Mouse (Mus musculus): ENCODE measurements around the gene Dhps. TPM values are rescaled to one million over a fixed set of nuclear protein-coding genes. Genes with fewer than 3 reads are reported as not detected.
"Not testable (repeated sequence)": the region's sequence is repeated elsewhere in the genome, so short reads cannot be mapped to it uniquely, and the experiment has no call there.

Dhps gene
- polyA plus RNA-seq, 1 experiment, result 45.9 TPM

GRCm38 (mm10) chr8:85115501-85115900 lies 43.9 kb downstream of the Dhps start:
- no peak overlapping the region for H3K4me3 ChIP-seq (replicated peaks; ENCODE audit: extremely low read depth, low read depth, low read length)
- H3K4me1 ChIP-seq (ENCODE audit: control insufficient read depth, insufficient read depth, low read length), result no peaks in the 10 kb centered on the region
- no peak for TF ChIP-seq POLR2A (IDR thresholded peaks at IDR 0.05; ENCODE audit: borderline replicate concordance, extremely low read depth, low read depth, low read length)
- no peak for TF ChIP-seq CTCF (IDR thresholded peaks at IDR 0.05; ENCODE audit: insufficient read depth, low read length)
- WGBS, result 74% methylated on average over 4 of the region's 4 CpGs
- no peak for DNase-seq

- H3K4me3 ChIP-seq (replicated peaks; ENCODE audit: extremely low read depth, low read depth, low read length), result no peak overlapping the region
- WGBS, result 70% methylated on average over 7 of the region's 7 CpGs
- no peak for DNase-seq
- no peak for TF ChIP-seq POLR2A (IDR thresholded peaks at IDR 0.05; ENCODE audit: borderline replicate concordance, extremely low read depth, low read depth, low read length)
- TF ChIP-seq CTCF (IDR thresholded peaks at IDR 0.05; ENCODE audit: insufficient read depth, low read length), result no peak
- H3K4me1 ChIP-seq (ENCODE audit: control insufficient read depth, insufficient read depth, low read length), result no peaks in the 10 kb centered on the region
These were observed 45.4 kb downstream of the Dhps start for GRCm38 (mm10) chr8:85116984-85117383.

- Histone ChIP-seq H3K4me1 (ENCODE audit: control insufficient read depth, insufficient read depth, low read length) (no peaks in the 10 kb centered on the region), H3K4me3 (replicated peaks; ENCODE audit: extremely low read depth, low read depth, low read length) (peak overlapping the region; percentile 94)
- TF ChIP-seq POLR2A (IDR thresholded peaks at IDR 0.05; ENCODE audit: borderline replicate concordance, extremely low read depth, low read depth, low read length), result peak; percentile 50; the same call in 1 of the 2 replicates
- no peak for TF ChIP-seq CTCF (IDR thresholded peaks at IDR 0.05; ENCODE audit: insufficient read depth, low read length)
- DNase-seq, result peak; percentile 87
- 6% methylated on average over 37 of the region's 37 CpGs for WGBS
These were observed 47.8 kb downstream of the Dhps start for GRCm38 (mm10) chr8:85119052-85119981.

GRCm38 (mm10) chr8:85120251-85120650 lies 48.7 kb downstream of the Dhps start:
- 76% methylated on average over 5 of the region's 5 CpGs for WGBS
- not testable (repeated sequence) for H3K4me3 ChIP-seq (replicated peaks; ENCODE audit: extremely low read depth, low read depth, low read length); H3K4me1 ChIP-seq (ENCODE audit: control insufficient read depth, insufficient read depth, low read length); DNase-seq

GRCm38 (mm10) chr8:85122995-85123394 lies 51.4 kb downstream of the Dhps start, which contains the start of gene Zfp791:
TSS of gene Zfp791 (minus strand) at chr8:85123095.
- 63% methylated on average over 3 of the region's 3 CpGs for WGBS
- H3K4me1 ChIP-seq (ENCODE audit: control insufficient read depth, insufficient read depth, low read length), result no peaks in the 10 kb centered on the region
- no peak for DNase-seq
- TF ChIP-seq POLR2A (IDR thresholded peaks at IDR 0.05; ENCODE audit: borderline replicate concordance, extremely low read depth, low read depth, low read length) (no peak), CTCF (IDR thresholded peaks at IDR 0.05; ENCODE audit: insufficient read depth, low read length) (no peak)
- H3K4me3 ChIP-seq (replicated peaks; ENCODE audit: extremely low read depth, low read depth, low read length), result no peak within 1 kb of the TSS

- no peak for TF ChIP-seq CTCF (IDR thresholded peaks at IDR 0.05; ENCODE audit: insufficient read depth, low read length)
- TF ChIP-seq POLR2A (IDR thresholded peaks at IDR 0.05; ENCODE audit: borderline replicate concordance, extremely low read depth, low read depth, low read length), result no peak
- DNase-seq, result no peak
- Histone ChIP-seq H3K4me3 (replicated peaks; ENCODE audit: extremely low read depth, low read depth, low read length) (no peak overlapping the region), H3K4me1 (ENCODE audit: control insufficient read depth, insufficient read depth, low read length) (no peaks in the 10 kb centered on the region)
- 85% methylated on average over 8 of the region's 8 CpGs for WGBS
These were observed 52.1 kb downstream of the Dhps start for GRCm38 (mm10) chr8:85123691-85124090.

Other genes starting within 250 kb of the Dhps start
- 2.5 and 2.9 TPM in 2 replicates for gene Dand5, start 248.9 kb upstream of the Dhps start, polyA plus RNA-seq (2012; rRNA removed)
- gene Gadd45gip1, start 240.2 kb upstream of the Dhps start, polyA plus RNA-seq (2012; rRNA removed), result 21.3 and 31.7 TPM in 2 replicates
- gene Rad23a, start 231.1 kb upstream of the Dhps start, polyA plus RNA-seq (2012; rRNA removed), result 72.6 and 75.9 TPM in 2 replicates
- 152 and 189 TPM in 2 replicates for gene Calr, start 224.8 kb upstream of the Dhps start, polyA plus RNA-seq (2012; rRNA removed)
- gene Farsa, start 214.8 kb upstream of the Dhps start, polyA plus RNA-seq (2012; rRNA removed), result 33.8 and 42.4 TPM in 2 replicates
- 1.5 and 1.8 TPM in 2 replicates for gene Syce2, start 199.6 kb upstream of the Dhps start, polyA plus RNA-seq (2012; rRNA removed)
- gene Gcdh, start 177.8 kb upstream of the Dhps start, polyA plus RNA-seq (2012; rRNA removed), result 65.8 and 75.3 TPM in 2 replicates
- gene Klf1, start 169.8 kb upstream of the Dhps start, polyA plus RNA-seq (2012; rRNA removed), result 0.14 and 0.23 TPM in 2 replicates
- 19.6 and 26.7 TPM in 2 replicates for gene Dnase2a, start 163.2 kb upstream of the Dhps start, polyA plus RNA-seq (2012; rRNA removed)
- 0.34 and 0.41 TPM in 2 replicates for gene Mast1, start 134.4 kb upstream of the Dhps start, polyA plus RNA-seq (2012; rRNA removed)
- gene Rtbdn, start 124.8 kb upstream of the Dhps start, polyA plus RNA-seq (2012; rRNA removed), result not detected in 2 replicates
- gene Gm49661, start 102.3 kb upstream of the Dhps start, polyA plus RNA-seq (2012; rRNA removed), result not detected in 2 replicates
- gene Prdx2, start 102.2 kb upstream of the Dhps start, polyA plus RNA-seq (2012; rRNA removed), result 93.2 and 117 TPM in 2 replicates
- 27.4 and 30.4 TPM in 2 replicates for gene Rnaseh2a, start 102.0 kb upstream of the Dhps start, polyA plus RNA-seq (2012; rRNA removed)
- 80.8 and 125 TPM in 2 replicates for gene Junb, start 93.0 kb upstream of the Dhps start, polyA plus RNA-seq (2012; rRNA removed)
- 9.5 and 10.5 TPM in 2 replicates for gene Hook2, start 81.2 kb upstream of the Dhps start, polyA plus RNA-seq (2012; rRNA removed)
- gene Best2, start 57.2 kb upstream of the Dhps start, polyA plus RNA-seq (2012; rRNA removed), result 0.13 and 0.23 TPM in 2 replicates
- 87.2 and 128 TPM in 2 replicates for gene Asna1, start 46.5 kb upstream of the Dhps start, polyA plus RNA-seq (2012; rRNA removed)
- 96.9 and 99.1 TPM in 2 replicates for gene Trir, start 44.9 kb upstream of the Dhps start, polyA plus RNA-seq (2012; rRNA removed)
- 49.1 and 68.3 TPM in 2 replicates for gene Tnpo2, start 34.8 kb upstream of the Dhps start, polyA plus RNA-seq (2012; rRNA removed)
- gene Fbxw9, start 11.7 kb upstream of the Dhps start, polyA plus RNA-seq (2012; rRNA removed), result 42.5 and 44.7 TPM in 2 replicates
- gene Gm5741, start 3.8 kb upstream of the Dhps start, polyA plus RNA-seq (2012; rRNA removed), result not detected in 2 replicates
- 97.1 and 120 TPM in 2 replicates for gene Wdr83os, start 9.0 kb downstream of the Dhps start, polyA plus RNA-seq (2012; rRNA removed)
- gene Wdr83, start 9.5 kb downstream of the Dhps start, polyA plus RNA-seq (2012; rRNA removed), result 21.2 and 33.1 TPM in 2 replicates
- gene Man2b1, start 11.5 kb downstream of the Dhps start, polyA plus RNA-seq (2012; rRNA removed), result 74.1 and 87.1 TPM in 2 replicates
- 0.37 and 0.66 TPM in 2 replicates for gene Zfp791, start 51.3 kb downstream of the Dhps start, polyA plus RNA-seq (2012; rRNA removed)
- gene Cks1brt, start 80.2 kb downstream of the Dhps start, polyA plus RNA-seq (2012; rRNA removed), result not detected in 2 replicates
- gene Olfr371, start 154.2 kb downstream of the Dhps start, polyA plus RNA-seq (2012; rRNA removed), result not detected in 2 replicates
- gene Orc6, start 227.9 kb downstream of the Dhps start, polyA plus RNA-seq (2012; rRNA removed), result 10.1 and 11.9 TPM in 2 replicates
- gene Vps35, start 228.0 kb downstream of the Dhps start, polyA plus RNA-seq (2012; rRNA removed), result 11.9 and 19.9 TPM in 2 replicates